Mouse (Mus musculus) liver, adult 2 months (tissue): Measurements from ENCODE around the gene Foxd4.

Source experiments
- CTCF ChIP-seq: fragments of 200-500 bp; IDR thresholded peaks from 2 replicates; pipeline ENCODE4 v1.5.1; 2011; ENCODE audit warnings: low read depth, low read length, control low read depth
- POLR2A ChIP-seq: fragments of 200-500 bp; IDR thresholded peaks from 2 replicates; pipeline ENCODE4 v1.6.1; 2011; ENCODE audit warnings: low read length, control low read depth; ENCODE audit not compliant: insufficient read depth; ENCODE audit errors: extremely low read depth

DNA sequence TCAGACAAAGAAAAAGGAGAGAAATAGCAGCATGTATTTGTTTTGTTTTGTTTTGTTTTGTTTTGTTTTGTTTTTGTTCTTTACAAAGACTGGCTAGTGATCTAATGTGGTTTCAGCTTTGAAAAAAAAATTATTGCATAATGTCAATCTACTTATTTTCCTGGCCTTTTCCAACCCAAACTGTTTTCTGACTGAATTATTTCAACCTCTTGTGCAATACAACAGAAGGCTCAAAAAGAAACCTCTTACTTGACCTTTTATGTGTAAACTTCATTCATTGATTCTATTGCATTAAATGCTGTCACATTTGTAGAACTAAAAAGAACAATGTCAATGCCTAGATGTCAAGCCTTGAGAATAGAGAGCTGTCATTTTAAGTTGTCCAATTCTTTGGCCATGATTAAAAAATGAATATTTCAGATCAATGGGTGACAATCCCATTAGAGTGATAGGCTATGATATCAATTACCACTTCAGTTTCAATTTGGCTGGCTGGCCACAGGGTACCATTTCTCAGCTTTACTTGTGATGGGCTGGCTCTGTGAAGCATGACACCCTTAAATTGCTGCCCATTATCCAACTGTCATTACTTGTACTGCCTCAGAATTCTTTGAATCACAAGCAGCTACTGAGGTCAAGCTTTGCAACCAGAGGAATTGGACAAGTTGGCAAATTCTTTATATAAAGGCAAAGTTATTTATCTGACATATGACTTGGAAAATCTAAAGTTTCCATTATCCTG lies 44.7 kb upstream of the Foxd4 start:
- TF ChIP-seq CTCF (no peak), POLR2A (no peak)
